Mouse (Mus musculus) spleen, adult 2 months (tissue): ENCODE measurements around the gene Otop3.

Source experiments
- CTCF ChIP-seq: fragments of 200-500 bp; IDR thresholded peaks from 2 replicates; pipeline ENCODE4 v1.5.1; 2011; ENCODE audit warnings: mild to moderate bottlenecking, inconsistent platforms; ENCODE audit not compliant: insufficient read depth, insufficient read length, insufficient replicate concordance; ENCODE audit errors: extremely low read depth
- POLR2A ChIP-seq: fragments of 200-500 bp; IDR thresholded peaks from 2 replicates; pipeline ENCODE4 v1.6.1; 2011; ENCODE audit warnings: low read depth, low read length, inconsistent platforms

- TF ChIP-seq CTCF (no peak), POLR2A (no peak)
Measured at GRCm38 (mm10) chr11:115371354-115371753, 36.8 kb downstream of the Otop3 start.
